Mouse (Mus musculus) CD8-positive naive resting alpha-beta T cell, adult 57 days (primary cell): ENCODE data around the gene Ascc2. TPM values are rescaled to one million over a fixed set of nuclear protein-coding genes. Genes with fewer than 3 reads are reported as not detected.

Experiments used
- total RNA-seq: library from RNA; stranded (reverse); gene quantifications from one replicate; pipeline ENCODE4 v1.2.4, GENCODE M21; 2023

Gene Ascc2
- 29.4 TPM for total RNA-seq

DNA sequence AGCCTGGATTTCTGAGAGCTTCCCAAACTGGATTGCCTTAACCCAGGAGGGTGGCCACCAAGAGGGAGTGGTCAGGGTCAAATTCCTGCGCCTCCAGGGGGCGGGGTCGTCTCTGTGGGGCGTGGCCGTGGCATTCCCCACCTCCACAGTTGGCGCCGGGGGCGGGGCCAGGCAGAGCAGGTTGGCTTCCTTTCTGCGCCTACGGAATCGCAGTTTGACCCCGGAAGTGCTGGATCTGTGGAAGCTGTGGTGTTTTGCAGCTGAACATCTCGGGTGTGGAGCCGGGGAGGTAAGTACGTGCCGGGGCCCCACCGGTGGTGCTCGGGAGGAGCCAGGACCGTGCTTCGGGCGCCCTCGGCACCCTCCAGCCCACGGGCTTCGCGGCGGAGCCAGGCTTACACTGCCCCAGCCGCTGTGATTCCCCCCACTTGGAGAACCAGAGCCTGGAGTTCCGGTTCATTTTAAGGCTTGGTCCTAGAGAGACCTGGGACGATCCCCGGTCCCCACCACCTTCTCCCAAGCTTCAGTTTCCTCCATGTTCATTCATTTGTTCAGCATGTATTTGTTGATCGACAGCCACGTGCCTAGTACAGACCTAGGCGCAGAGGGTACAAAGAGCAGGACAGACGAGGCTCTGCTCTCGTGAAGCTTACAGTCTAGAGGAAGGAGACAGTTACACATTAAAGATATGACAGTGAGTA is at the start of gene Ascc2:
Ascc2 (plus strand) TSS at position 214 of the 701 bp plus-strand sequence.

DNA sequence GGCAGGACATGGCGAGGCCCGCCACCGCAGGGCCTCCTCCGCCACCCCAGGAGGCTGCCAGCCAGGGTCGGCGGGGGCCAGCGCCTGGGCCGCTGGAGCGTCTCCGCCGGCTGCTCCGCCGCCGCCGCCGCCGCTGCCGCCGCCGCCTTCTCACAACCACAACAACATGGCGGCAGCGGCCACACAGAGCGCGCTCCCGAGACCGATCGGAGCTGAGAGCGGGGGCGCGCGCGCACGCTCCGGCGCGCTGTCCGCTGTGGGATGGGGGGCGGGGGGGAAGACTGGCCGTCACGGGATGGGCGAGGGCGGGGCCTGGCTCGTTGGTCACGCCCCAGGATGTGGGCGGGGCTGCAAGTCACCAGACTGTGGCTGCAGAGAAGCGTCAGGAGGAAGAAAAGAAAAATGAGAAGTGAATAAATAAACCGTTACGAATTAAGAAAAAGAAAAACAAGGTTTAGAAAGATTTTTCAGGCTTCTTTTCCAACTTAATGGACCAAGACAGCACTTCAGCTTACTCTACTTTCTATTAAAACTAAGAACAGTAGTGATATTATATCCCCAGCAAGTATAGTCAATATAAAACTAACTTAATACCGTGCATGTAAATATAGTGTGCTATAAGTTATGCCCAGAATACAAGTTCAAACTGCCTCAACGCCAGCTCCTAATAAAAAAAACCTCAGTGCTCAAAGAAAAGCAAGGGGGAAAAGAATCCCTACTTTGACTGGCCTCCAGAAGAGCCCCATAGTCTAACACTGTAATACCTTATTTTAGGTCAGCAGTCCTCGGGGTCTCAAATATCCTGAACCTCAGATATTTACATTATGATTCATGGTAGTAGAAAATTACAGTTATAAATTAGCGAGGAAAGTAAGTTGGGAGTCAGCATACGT is 42.7 kb upstream of the Ascc2 start, which contains the start of gene Mtmr3:
Mtmr3 (minus strand) TSS at position 256 of the 893 bp plus-strand sequence.

DNA sequence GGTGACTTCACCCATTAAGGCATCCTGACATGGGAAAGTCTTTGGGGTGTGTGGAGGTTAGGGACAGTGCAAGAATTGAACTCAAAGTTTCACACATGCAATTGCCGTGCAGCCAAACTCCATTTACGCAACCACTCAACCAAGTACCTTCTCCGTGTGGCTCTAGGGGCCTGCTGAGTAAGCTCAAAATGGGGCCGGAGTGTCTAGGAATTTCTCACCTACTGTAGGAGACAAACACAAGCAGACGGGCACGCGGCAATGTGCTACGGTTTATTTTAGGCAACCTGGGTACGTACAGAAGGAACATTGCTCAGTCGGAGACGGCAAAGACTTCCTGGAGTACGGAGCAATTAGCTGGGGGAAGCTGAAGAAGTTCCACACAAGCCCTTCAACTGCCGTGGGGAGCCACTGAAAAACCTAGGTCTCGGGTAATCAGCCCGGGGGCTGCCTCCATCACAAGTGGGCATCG is 17.5 kb upstream of the Ascc2 start, which contains the start of gene Gm11032:
Gm11032 (plus strand) TSS at position 51 of the 469 bp plus-strand sequence.

DNA sequence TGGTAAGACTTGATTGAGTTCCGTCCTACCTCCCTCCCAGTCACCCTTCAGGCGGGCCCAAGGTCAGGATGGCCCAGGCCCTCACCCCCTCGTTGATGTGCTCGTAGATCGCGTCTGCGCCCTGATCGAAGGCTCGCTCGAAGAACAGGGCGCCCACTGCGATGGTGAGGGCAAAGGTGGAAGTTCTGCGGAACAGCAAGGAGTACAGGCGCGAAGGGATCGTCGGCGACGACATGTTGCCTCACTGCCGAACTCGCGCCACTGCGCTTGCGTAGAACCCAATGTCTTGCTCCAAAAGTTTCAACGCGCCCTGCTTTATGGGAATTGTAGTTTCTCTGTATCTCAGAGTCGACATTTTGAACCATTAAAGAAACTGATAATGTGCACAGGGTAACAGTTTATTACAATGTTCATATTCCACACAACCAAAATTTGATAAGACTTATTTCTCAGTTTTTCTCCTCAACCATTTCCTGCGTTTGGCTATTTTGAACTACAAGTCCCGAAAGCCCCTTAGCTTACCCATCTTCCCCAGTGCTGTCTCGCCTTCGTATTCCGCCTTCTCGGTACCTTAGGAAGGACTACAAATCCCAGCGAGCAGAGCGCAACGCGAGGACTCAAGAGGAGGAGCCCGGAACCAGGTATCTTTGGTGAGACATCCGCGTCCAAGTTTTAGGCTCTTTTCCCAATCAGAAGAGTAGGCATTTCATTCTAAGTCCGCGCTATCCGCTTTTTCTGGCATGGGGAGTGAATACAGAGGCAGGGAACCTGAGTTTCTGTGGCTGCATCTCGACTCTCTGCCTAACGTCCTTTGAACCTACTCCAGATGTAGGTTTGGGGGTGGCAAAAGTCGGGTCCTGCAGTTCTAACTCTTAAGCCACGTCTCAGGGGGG is 66.8 kb downstream of the Ascc2 start, which contains the start of the genes Uqcr10 and Zmat5:
Uqcr10 (minus strand) TSS at position 271 of the 893 bp plus-strand sequence.
Zmat5 (plus strand) TSS at position 607 of the 893 bp plus-strand sequence.

Other genes starting within 250 kb of the Ascc2 start
- 2.5 TPM for gene Hormad2, start 196.6 kb upstream of the Ascc2 start, total RNA-seq
- 83.6 TPM for gene Mtmr3, start 42.9 kb upstream of the Ascc2 start, total RNA-seq
- not detected for gene Gm11032, start 17.7 kb upstream of the Ascc2 start, total RNA-seq
- gene Uqcr10, start 66.6 kb downstream of the Ascc2 start, total RNA-seq = 147 TPM
- gene Zmat5, start 66.9 kb downstream of the Ascc2 start, total RNA-seq = 32.4 TPM
- not detected for gene Cabp7, start 109.0 kb downstream of the Ascc2 start, total RNA-seq
- 42.0 TPM for gene Nf2, start 211.8 kb downstream of the Ascc2 start, total RNA-seq
- gene Nipsnap1, start 236.2 kb downstream of the Ascc2 start, total RNA-seq = 24.9 TPM